Mouse (Mus musculus) midbrain, embryonic 12.5 days (tissue): Measurements from ENCODE around the gene 1700042G07Rik. TPM values are rescaled to one million over a fixed set of nuclear protein-coding genes. Genes with fewer than 3 reads are reported as not detected.
A peak's percentile ranks its signal among the peaks of the same experiment; 100 is the strongest.

Experiments
- ATAC-seq: fragments of 200-750 bp; cut with Nextera tagmentation; 2 replicates; pipeline ENCODE4 v1.8.0; 2017; ENCODE audit warnings: low read depth, moderate TSS enrichment, moderate library complexity; ENCODE audit not compliant: low FRiP score
- H3K27ac ChIP-seq: fragments of 300-500 bp; sonication (generic); replicated peaks from 2 replicates; pipeline ENCODE4 v1.5.1; 2016; ENCODE audit warnings: mild to moderate bottlenecking
- H3K27me3 ChIP-seq: fragments of 300-500 bp; sonication (generic); 2 replicates; pipeline ENCODE4 v1.6.1; 2016; ENCODE audit warnings: mild to moderate bottlenecking
- H3K36me3 ChIP-seq: fragments of 300-500 bp; sonication (generic); 2 replicates; pipeline ENCODE4 v1.6.1; 2016
- H3K4me1 ChIP-seq: fragments of 300-500 bp; sonication (generic); 2 replicates; pipeline ENCODE4 v1.6.1; 2016
- H3K4me2 ChIP-seq: fragments of 300-500 bp; sonication (generic); replicated peaks from 2 replicates; pipeline ENCODE4 v1.6.1; 2016; ENCODE audit warnings: mild to moderate bottlenecking, moderate library complexity
- H3K4me3 ChIP-seq: fragments of 300-500 bp; sonication (generic); 2 replicates; pipeline ENCODE4 v1.5.1; 2016; ENCODE audit warnings: mild to moderate bottlenecking
- H3K9ac ChIP-seq: fragments of 300-500 bp; sonication (generic); replicated peaks from 2 replicates; pipeline ENCODE4 v1.6.1; 2016; ENCODE audit warnings: mild to moderate bottlenecking, moderate library complexity
- H3K9me3 ChIP-seq: fragments of 300-500 bp; sonication (generic); 2 replicates; pipeline ENCODE4 v1.6.1; 2016; ENCODE audit warnings: mild to moderate bottlenecking
- WGBS: fragments of 180-500 bp; shearing (Covaris S2); methylation state at CpG from one replicate; pipeline ENCODE4 v1.1.7; 2016; 5-methylcytosine and 5-hydroxymethylcytosine counted together
- polyA plus RNA-seq: library from polyadenylated mRNA; unstranded; fragments of >200 nt; fragmentation: Nextera tagmentation; extraction: Ambion mirVana; gene quantifications from 2 replicates; pipeline ENCODE4 v1.2.1, GENCODE M21; 2016

1700042G07Rik gene
- polyA plus RNA-seq, 1 experiment from 2014 or later = not detected

- no peaks in the 10 kb centered on the region for H3K9me3 ChIP-seq
- peak overlapping the region; percentile 100 for H3K27ac ChIP-seq
- peak overlapping the region; percentile 75 for H3K4me3 ChIP-seq
- peak overlapping the region; percentile 73 for H3K4me2 ChIP-seq
- ATAC-seq = no peak
- H3K9ac ChIP-seq = peak overlapping the region; percentile 74
- WGBS = 5% methylated on average over 6 of the region's 6 CpGs
- H3K4me1 ChIP-seq = peaks cover 10% of the 10 kb centered on the region
- no peaks in the 10 kb centered on the region for H3K36me3 ChIP-seq
- no peaks in the 10 kb centered on the region for H3K27me3 ChIP-seq
Measured at GRCm38 (mm10) chr4:116220071-116220650, 47.0 kb downstream of the 1700042G07Rik start.

DNA sequence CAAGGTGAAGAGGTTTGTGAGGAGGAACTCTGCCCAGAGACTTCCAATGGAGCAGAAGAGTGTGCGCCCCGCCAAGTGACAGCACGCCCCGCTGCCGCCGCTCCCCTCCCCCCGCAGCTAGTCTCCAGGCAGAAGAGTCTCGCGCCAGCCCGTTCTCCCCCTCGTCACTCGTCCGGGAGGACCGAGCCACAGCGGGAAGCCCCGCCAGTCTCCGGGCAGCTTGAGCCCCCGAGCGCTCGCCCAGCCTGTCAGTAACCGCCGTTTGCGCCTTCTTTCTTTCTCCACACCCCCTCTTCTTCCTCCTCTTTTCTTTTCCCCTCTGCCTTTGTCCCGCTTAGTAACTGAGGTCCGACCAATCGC is 47.6 kb downstream of the 1700042G07Rik start:
- 0% methylated on average over 17 of the region's 26 CpGs for WGBS
- Histone ChIP-seq H3K4me3 (peak overlapping the region; percentile 75), H3K27me3 (no peaks in the 10 kb centered on the region), H3K9ac (peak overlapping the region; percentile 74), H3K9me3 (no peaks in the 10 kb centered on the region), H3K27ac (peak overlapping the region; percentile 100), H3K4me1 (peaks cover 10% of the 10 kb centered on the region), H3K4me2 (peak overlapping the region; percentile 73), H3K36me3 (no peaks in the 10 kb centered on the region)
- no peak for ATAC-seq

DNA sequence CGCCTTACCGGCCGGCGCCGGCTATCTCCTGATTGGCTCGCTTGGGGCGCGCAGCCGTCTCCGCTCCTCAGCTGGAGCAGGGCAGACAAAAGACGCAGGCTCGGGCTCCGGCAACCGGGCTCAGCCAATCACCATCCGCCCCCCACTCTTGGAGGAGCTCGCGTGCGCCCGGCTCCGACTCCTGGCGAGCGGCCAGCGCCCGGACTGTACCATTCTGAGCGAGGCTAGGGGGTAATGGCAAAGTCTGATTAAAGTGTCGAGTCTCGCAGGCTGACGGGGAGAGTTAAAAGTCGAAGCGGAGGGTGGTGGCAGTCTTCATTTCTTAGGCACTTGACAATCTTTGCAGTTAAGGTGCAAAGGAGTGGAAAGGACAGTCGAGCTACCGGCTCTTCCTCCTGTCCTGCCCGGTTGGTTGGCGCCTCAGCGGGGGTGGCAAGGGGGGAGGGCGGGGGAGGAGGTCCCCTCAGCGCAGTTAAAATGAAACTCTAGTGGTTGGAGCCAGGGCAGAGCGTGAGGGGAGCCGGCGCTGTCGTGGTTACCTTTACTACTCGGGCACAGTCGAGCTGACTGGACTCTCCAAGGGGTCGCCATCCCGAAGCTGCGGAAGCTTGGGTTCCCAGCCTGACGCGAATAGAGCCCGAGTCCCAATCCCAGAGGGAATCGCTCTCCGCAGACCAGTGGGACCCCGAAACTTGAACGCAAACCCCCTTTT is 48.1 kb downstream of the 1700042G07Rik start, which contains the start of gene Pik3r3:
Pik3r3 (plus strand) TSS at position 479 of the 712 bp plus-strand sequence.
- H3K4me3 ChIP-seq = peak within 1 kb of the TSS; percentile 75
- peak; percentile 99 for ATAC-seq
- peaks cover 10% of the 10 kb centered on the region for H3K4me1 ChIP-seq
- peak within 1 kb of the TSS; percentile 73 for H3K4me2 ChIP-seq
- H3K9ac ChIP-seq = peak within 1 kb of the TSS; percentile 95
- peak within 1 kb of the TSS; percentile 100 for H3K27ac ChIP-seq
- no peaks in the 10 kb centered on the region for H3K27me3 ChIP-seq
- no peaks in the 10 kb centered on the region for H3K36me3 ChIP-seq
- under 1% methylated on average over 53 of the region's 53 CpGs for WGBS
- no peaks in the 10 kb centered on the region for H3K9me3 ChIP-seq

GRCm38 (mm10) chr4:116221996-116222842 is 49.0 kb downstream of the 1700042G07Rik start:
- H3K4me3 ChIP-seq = peak overlapping the region; percentile 75
- H3K27me3 ChIP-seq = no peaks in the 10 kb centered on the region
- under 1% methylated on average over 23 of the region's 23 CpGs for WGBS
- H3K27ac ChIP-seq = peak overlapping the region; percentile 100
- H3K4me1 ChIP-seq = peaks cover 10% of the 10 kb centered on the region
- no peaks in the 10 kb centered on the region for H3K9me3 ChIP-seq
- no peak for ATAC-seq
- peak overlapping the region; percentile 55 for H3K4me2 ChIP-seq
- H3K36me3 ChIP-seq = no peaks in the 10 kb centered on the region
- peak overlapping the region; percentile 95 for H3K9ac ChIP-seq

GRCm38 (mm10) chr4:116222843-116223119 is 49.6 kb downstream of the 1700042G07Rik start:
- Histone ChIP-seq H3K4me1 (peaks cover 10% of the 10 kb centered on the region), H3K27me3 (no peaks in the 10 kb centered on the region), H3K36me3 (no peaks in the 10 kb centered on the region), H3K27ac (peak overlapping the region; percentile 100), H3K4me2 (peak overlapping the region; percentile 55), H3K9me3 (no peaks in the 10 kb centered on the region), H3K9ac (peak overlapping the region; percentile 95), H3K4me3 (peak overlapping the region; percentile 75)
- no peak for ATAC-seq
- WGBS = 2% methylated on average over 6 of the region's 6 CpGs

Other genes starting within 250 kb of the 1700042G07Rik start
- 18.2 and 18.3 TPM in 2 replicates for gene Dmbx1, start 233.4 kb upstream of the 1700042G07Rik start, polyA plus RNA-seq
- 4.5 and 5.5 TPM in 2 replicates for gene Faah, start 155.4 kb upstream of the 1700042G07Rik start, polyA plus RNA-seq
- 20.4 and 20.7 TPM in 2 replicates for gene Nsun4, start 119.5 kb upstream of the 1700042G07Rik start, polyA plus RNA-seq
- gene Uqcrh, start 98.3 kb upstream of the 1700042G07Rik start, polyA plus RNA-seq = 371 and 380 TPM in 2 replicates
- gene Lrrc41, start 98.1 kb upstream of the 1700042G07Rik start, polyA plus RNA-seq = 69.6 and 71.2 TPM in 2 replicates
- gene Rad54l, start 49.7 kb upstream of the 1700042G07Rik start, polyA plus RNA-seq = 44.8 and 46.5 TPM in 2 replicates
- 60.9 and 67.9 TPM in 2 replicates for gene Pomgnt1, start 49.5 kb upstream of the 1700042G07Rik start, polyA plus RNA-seq
- 1.8 and 1.9 TPM in 2 replicates for gene Lurap1, start 22.0 kb upstream of the 1700042G07Rik start, polyA plus RNA-seq
- 0.09 TPM in 1 of 2 replicates, not detected in the other for gene Tspan1, start 5.8 kb upstream of the 1700042G07Rik start, polyA plus RNA-seq
- gene Gm49337, start within 50 bp of the 1700042G07Rik start, polyA plus RNA-seq = 0.13 TPM in 1 of 2 replicates, not detected in the other
- gene Pik3r3, start 48.2 kb downstream of the 1700042G07Rik start, polyA plus RNA-seq = 117 and 127 TPM in 2 replicates